In the genomic region with DNA sequence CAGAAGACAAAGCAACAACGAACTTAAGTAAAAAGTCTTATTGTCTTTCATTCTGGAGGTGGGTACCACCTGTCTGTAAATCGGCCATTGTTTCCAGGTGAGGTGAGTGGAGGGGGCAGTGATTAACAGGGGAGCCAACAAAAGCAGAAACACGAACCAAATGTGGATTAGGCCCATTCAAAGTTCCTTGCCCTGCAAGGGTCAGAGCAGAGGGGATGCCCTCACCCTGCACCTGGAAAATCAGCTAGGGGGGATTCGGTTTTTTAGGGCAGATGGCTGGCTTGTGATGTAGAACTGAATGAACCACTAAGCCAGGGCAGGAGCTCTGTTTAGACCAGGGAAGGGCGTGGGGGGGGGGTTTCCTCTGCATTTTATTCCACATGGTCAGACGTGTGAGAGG, we compare ENCODE assay signal across 21 mouse cellular contexts. TPM values are rescaled to one million over a fixed set of nuclear protein-coding genes. Genes with fewer than 3 reads are reported as not detected.
DNase-seq lines count a peak whose midpoint lies in the region; ATAC-seq and TF ChIP-seq lines count a peak whose summit lies in the region.
"Had no signal": no experiment of that assay in that cellular context is flagged by ENCODE, and none has a peak within 500 bp of the region (broad histone marks: within the 10 kb centered on the region; RNA-seq: fewer than 3 reads in every experiment).

No protein-coding gene starts in this region.

- ATAC-seq in embryonic facial prominence, embryonic 12.5 days (ENCODE audit: insufficient number of reproducible peaks, insufficient read depth, low FRiP score, low TSS enrichment) = no peak
- ATAC-seq in megakaryocyte progenitor cell, adult 5-6 weeks (replicated peaks; ENCODE audit: poor library complexity) = no peak
- no peak for ATAC-seq in midbrain, embryonic 14.5 days (ENCODE audit: low FRiP score, low TSS enrichment)
- ATAC-seq: forebrain, embryonic 15.5 days; hindbrain, embryonic 16.5 days had no signal

- H3K9ac ChIP-seq in ES-Bruce4 (ENCODE audit: low read depth, poor library complexity, severe bottlenecking) = no peak overlapping the region
- H3K9ac ChIP-seq in embryonic facial prominence, embryonic 12.5 days = 0 out of 2 replicates have a peak overlapping the region, but pooled peaks have one; percentile 0
- H3K9ac ChIP-seq in midbrain, embryonic 14.5 days (replicated peaks; ENCODE audit: low read length) = no peak overlapping the region
- H3K9ac ChIP-seq: forebrain, embryonic 15.5 days; heart, embryonic 13.5 days; hindbrain, embryonic 12.5 days had no signal

- TF ChIP-seq EP300 in ES-Bruce4 (IDR thresholded peaks at IDR 0.05; ENCODE audit: insufficient read depth, low read depth, low read length) = peak; percentile 97

- peak; percentile 4 to 20 for DNase-seq in adrenal gland, adult (ENCODE audit: inconsistent age in 2 of 2, low spot score in 1 of 2)
- DNase-seq in adrenal gland, adult 18-20 months (ENCODE audit: low spot score in 2 of 2) = no peak
- peak; percentile 1 for DNase-seq in right cerebral cortex, postnatal 25 days
- DNase-seq in right cerebral cortex, postnatal 4 days = no peak
- DNase-seq in midbrain, embryonic 14.5 days = no peak
- DNase-seq: adrenal gland, adult 2 months; cerebellum, adult 11-12 months; cerebellum, adult 9-10 months; gastrocnemius, postnatal 36 days; heart, postnatal 36 days had no signal

- H3K9me3 ChIP-seq in ES-Bruce4 (replicated peaks; ENCODE audit: control insufficient read depth, insufficient read depth, low read length, poor library complexity, severe bottlenecking) = no peaks in the 10 kb centered on the region
- H3K9me3 ChIP-seq in embryonic facial prominence, embryonic 12.5 days = no peaks in the 10 kb centered on the region
- no peaks in the 10 kb centered on the region for H3K9me3 ChIP-seq in midbrain, embryonic 14.5 days (ENCODE audit: control insufficient read depth, low read length)
- H3K9me3 ChIP-seq: forebrain, embryonic 15.5 days; heart, embryonic 13.5 days; hindbrain, embryonic 12.5 days had no signal

- no peaks in the 10 kb centered on the region for H3K36me3 ChIP-seq in ES-Bruce4 (ENCODE audit: control insufficient read depth, insufficient read depth, low read length, poor library complexity, severe bottlenecking)
- no peaks in the 10 kb centered on the region for H3K36me3 ChIP-seq in embryonic facial prominence, embryonic 12.5 days
- no peaks in the 10 kb centered on the region for H3K36me3 ChIP-seq in midbrain, embryonic 14.5 days (ENCODE audit: control insufficient read depth, insufficient read depth, low read length)
- H3K36me3 ChIP-seq: forebrain, embryonic 15.5 days; G1E; heart, embryonic 13.5 days; hindbrain, embryonic 12.5 days had no signal

- no peak for TF ChIP-seq POLR2A in ES-Bruce4 (IDR thresholded peaks at IDR 0.05; ENCODE audit: insufficient read depth, low read length)

- no peak overlapping the region for H3K4me3 ChIP-seq in ES-Bruce4 (ENCODE audit: low read depth, low read length)
- no peak overlapping the region for H3K4me3 ChIP-seq in embryonic facial prominence, embryonic 12.5 days
- no peak overlapping the region for H3K4me3 ChIP-seq in midbrain, embryonic 14.5 days (replicated peaks; ENCODE audit: low read depth, low read length)
- H3K4me3 ChIP-seq: forebrain, embryonic 15.5 days; heart, embryonic 13.5 days; hindbrain, embryonic 12.5 days had no signal

- H3K4me2 ChIP-seq in embryonic facial prominence, embryonic 12.5 days (replicated peaks) = no peak overlapping the region
- no peak overlapping the region for H3K4me2 ChIP-seq in midbrain, embryonic 14.5 days (ENCODE audit: low read length)
- H3K4me2 ChIP-seq: forebrain, embryonic 15.5 days; heart, embryonic 13.5 days; hindbrain, embryonic 12.5 days had no signal

- no peaks in the 10 kb centered on the region for H3K27me3 ChIP-seq in ES-Bruce4 (ENCODE audit: control insufficient read depth, insufficient read depth, low read length, poor library complexity, severe bottlenecking)
- H3K27me3 ChIP-seq in embryonic facial prominence, embryonic 12.5 days = no peaks in the 10 kb centered on the region
- no peaks in the 10 kb centered on the region for H3K27me3 ChIP-seq in midbrain, embryonic 14.5 days (ENCODE audit: control insufficient read depth, insufficient read depth, low read length)
- H3K27me3 ChIP-seq: forebrain, embryonic 15.5 days; heart, embryonic 13.5 days; hindbrain, embryonic 12.5 days had no signal

- no peak for TF ChIP-seq CTCF in ES-Bruce4 (IDR thresholded peaks at IDR 0.05; ENCODE audit: low read depth, low read length)

- peak overlapping the region; percentile 96 for H3K27ac ChIP-seq in ES-Bruce4 (ENCODE audit: insufficient read depth, low read length)
- no peak overlapping the region for H3K27ac ChIP-seq in embryonic facial prominence, embryonic 12.5 days
- H3K27ac ChIP-seq in midbrain, embryonic 14.5 days (replicated peaks; ENCODE audit: low read depth, low read length) = no peak overlapping the region
- H3K27ac ChIP-seq: forebrain, embryonic 15.5 days; heart, embryonic 13.5 days; hindbrain, embryonic 12.5 days had no signal

- 45% methylated on average over 6 of the region's 6 CpGs for whole genome bisulfite sequencing in embryonic facial prominence, embryonic 12.5 days
- WGBS in midbrain, embryonic 14.5 days = 53% methylated on average over 6 of the region's 6 CpGs

- H3K4me1 ChIP-seq in ES-Bruce4 (ENCODE audit: control insufficient read depth, insufficient read depth, low read length) = peaks cover 17% of the 10 kb centered on the region
- peaks cover 8% of the 10 kb centered on the region for H3K4me1 ChIP-seq in embryonic facial prominence, embryonic 12.5 days
- H3K4me1 ChIP-seq in midbrain, embryonic 14.5 days (ENCODE audit: control insufficient read depth, insufficient read depth, low read length) = no peaks in the 10 kb centered on the region
- H3K4me1 ChIP-seq: forebrain, embryonic 15.5 days had no signal

RNA-seq across cellular contexts. Expression of gene Rsph1, which starts 12.8 kb away (rescaled TPM):
- 1 to 10 TPM; 5.7 to 7.2 TPM for total RNA-seq in adrenal gland, adult 18-20 months (2021)
- 11.3 and 11.5 TPM in 2 replicates for polyA plus RNA-seq in ES-Bruce4 (2011; ENCODE audit: insufficient read depth, insufficient read length, low read depth, missing spikeins)
- 0.75 and 1.1 TPM in 2 replicates for polyA plus RNA-seq in embryonic facial prominence, embryonic 12.5 days (2016; fragmentation: Nextera tagmentation; extraction: Ambion mirVana)
- total RNA-seq in megakaryocyte progenitor cell, adult 5-6 weeks (2015) = 0.72 and 1.4 TPM in 2 replicates
- total RNA-seq in megakaryocyte progenitor cell, adult 5-6 weeks (2017) = 1.8 and 3.0 TPM in 2 replicates
- polyA plus RNA-seq in midbrain, embryonic 14.5 days (2014; fragmentation: Nextera tagmentation; extraction: Ambion mirVana) = 1.5 and 2.0 TPM in 2 replicates
- total RNA-seq: G1E had no signal
- polyA plus RNA-seq: G1E had no signal

RNA-seq across cellular contexts. Expression of gene Slc37a1, which starts 22.2 kb away (rescaled TPM):
- total RNA-seq in adrenal gland, adult 18-20 months (2021) = 10 to 100 TPM in 1 of 2 experiments, 1 to 10 TPM in 1; 8.9 to 10.4 TPM
- polyA plus RNA-seq in ES-Bruce4 (2011; ENCODE audit: insufficient read depth, insufficient read length, low read depth, missing spikeins) = 13.4 and 14.6 TPM in 2 replicates
- polyA plus RNA-seq in embryonic facial prominence, embryonic 12.5 days (2016; fragmentation: Nextera tagmentation; extraction: Ambion mirVana) = 3.3 and 4.1 TPM in 2 replicates
- 9.8 TPM in 2 replicates for total RNA-seq in megakaryocyte progenitor cell, adult 5-6 weeks (2015)
- total RNA-seq in megakaryocyte progenitor cell, adult 5-6 weeks (2017) = 6.2 and 8.3 TPM in 2 replicates
- polyA plus RNA-seq in midbrain, embryonic 14.5 days (2014; fragmentation: Nextera tagmentation; extraction: Ambion mirVana) = 12.0 and 12.8 TPM in 2 replicates
- polyA plus RNA-seq: G1E had no signal

RNA-seq across cellular contexts. Expression of gene Ubash3a, which starts 56.7 kb away (rescaled TPM):
- total RNA-seq in adrenal gland, adult 18-20 months (2021) = under 1 TPM in 1 of 2 experiments, not detected in 1; 0.32 TPM
- 3.5 and 4.4 TPM in 2 replicates for polyA plus RNA-seq in ES-Bruce4 (2011; ENCODE audit: insufficient read depth, insufficient read length, low read depth, missing spikeins)
- polyA plus RNA-seq in embryonic facial prominence, embryonic 12.5 days (2016; fragmentation: Nextera tagmentation; extraction: Ambion mirVana) = 0.29 and 0.37 TPM in 2 replicates
- 29.7 and 33.6 TPM in 2 replicates for total RNA-seq in megakaryocyte progenitor cell, adult 5-6 weeks (2015)
- 36.7 and 41.7 TPM in 2 replicates for total RNA-seq in megakaryocyte progenitor cell, adult 5-6 weeks (2017)
- 0.28 TPM in 1 of 2 replicates, not detected in the other for polyA plus RNA-seq in midbrain, embryonic 14.5 days (2014; fragmentation: Nextera tagmentation; extraction: Ambion mirVana)
- total RNA-seq: gastrocnemius, adult 8-10 months; heart, postnatal 36 days had no signal
- polyA plus RNA-seq: C2C12; cortical plate, adult 2 months; G1E; hindbrain, embryonic 12.5 days; hindbrain, embryonic 16.5 days had no signal

Comparison
In these comparisons a context has a peak if more than half of its experiments do, and no peak if none do; other contexts are left out.
1. DNase-seq: peak in adrenal gland, adult (2 of 2) and right cerebral cortex, postnatal 25 days (single experiment); none in adrenal gland, adult 18-20 months (0 of 2), right cerebral cortex, postnatal 4 days (single experiment) and midbrain, embryonic 14.5 days (single experiment).